Mouse (Mus musculus): ENCODE measurements at regions not wholly inside any gene's neighbourhood (a gene's known extent, or its start where the extent isn't known, plus 50 kb on each side); places are given as distances from the start of the nearest gene placed in this dataset.
"Not testable (repeated sequence)": the region's sequence is repeated elsewhere in the genome, so short reads cannot be mapped to it uniquely, and the experiment has no call there.

DNA sequence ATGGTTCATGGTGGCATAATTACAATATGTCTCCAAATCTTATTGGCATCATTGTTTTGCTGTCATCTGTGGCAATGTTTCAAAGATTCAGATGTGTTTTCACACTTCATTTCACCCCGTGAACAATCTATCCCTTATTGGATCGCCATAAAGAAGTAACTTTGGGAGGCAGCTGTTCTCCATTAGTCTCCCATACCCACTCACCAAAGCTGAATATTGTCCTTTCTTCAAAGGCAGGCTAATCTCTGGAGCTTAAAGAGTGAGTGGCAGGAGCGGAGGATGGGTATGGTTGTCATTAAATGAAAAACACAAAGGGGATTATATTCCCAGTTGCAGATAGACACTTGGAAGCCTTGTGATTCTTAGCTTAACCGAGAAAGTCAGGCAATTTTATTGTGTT, 2660.3 kb upstream of the Gm12353 start:
- 33% methylated on average over 4 of the region's 4 CpGs for WGBS
- Histone ChIP-seq H3K4me1 (peaks cover 8% of the 10 kb centered on the region), H3K27me3 (ENCODE audit: low read depth, poor library complexity, severe bottlenecking) (no peaks in the 10 kb centered on the region), H3K9me3 (replicated peaks) (no peaks in the 10 kb centered on the region), H3K4me3 (no peak overlapping the region), H3K27ac (replicated peaks) (no peak overlapping the region), H3K36me3 (no peaks in the 10 kb centered on the region)
- DNase-seq (ENCODE audit: low spot score) = no peak

DNA sequence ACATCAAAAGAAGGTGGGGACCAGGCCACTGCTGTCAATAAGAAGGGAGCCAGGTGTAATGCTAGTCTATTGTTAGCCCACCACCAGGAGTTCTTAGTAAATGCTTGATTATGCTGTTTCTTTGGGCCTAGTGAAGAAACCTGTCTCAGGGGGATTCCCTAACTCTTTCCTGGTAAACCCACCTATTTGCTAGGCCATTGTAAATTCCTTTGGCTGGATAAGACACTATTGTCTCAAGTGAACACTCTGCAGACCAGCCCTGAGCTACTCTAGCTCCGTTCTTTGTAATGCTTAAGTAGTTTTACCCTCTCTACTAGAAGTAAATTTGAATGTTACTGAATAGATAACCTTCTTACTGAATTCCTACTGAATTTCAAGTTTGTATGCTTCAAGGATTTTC, 2650.7 kb upstream of the Gm12353 start:
- not testable (repeated sequence) for H3K9me3 ChIP-seq (replicated peaks); H3K27me3 ChIP-seq (ENCODE audit: low read depth, poor library complexity, severe bottlenecking); H3K4me1 ChIP-seq; H3K4me3 ChIP-seq; H3K27ac ChIP-seq (replicated peaks); DNase-seq (ENCODE audit: low spot score); H3K36me3 ChIP-seq
- WGBS = 55% methylated on average over 1 of the region's 1 CpGs

DNA sequence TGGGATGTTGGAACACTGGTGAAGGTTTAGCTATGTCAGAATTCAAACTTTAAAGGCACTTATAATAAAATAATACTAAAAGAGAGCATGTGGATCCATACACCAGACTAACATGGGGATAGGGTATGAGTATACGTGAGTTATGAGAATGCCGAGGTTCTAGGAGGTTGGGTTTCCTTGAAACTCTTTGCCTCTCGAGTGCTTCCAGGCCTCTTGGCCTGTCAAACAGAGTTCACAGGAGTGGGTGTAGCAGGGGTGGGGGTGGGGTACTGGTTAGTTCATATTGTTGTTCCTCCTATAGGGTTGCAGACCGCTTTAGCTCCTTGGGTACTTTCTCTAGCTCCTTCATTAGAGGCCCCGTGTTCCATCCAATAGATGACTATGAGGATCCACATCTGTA, 2650.3 kb upstream of the Gm12353 start:
- H3K36me3 ChIP-seq; H3K4me1 ChIP-seq; H3K9me3 ChIP-seq (replicated peaks); H3K27ac ChIP-seq (replicated peaks); H3K4me3 ChIP-seq; DNase-seq (ENCODE audit: low spot score); H3K27me3 ChIP-seq (ENCODE audit: low read depth, poor library complexity, severe bottlenecking): not testable (repeated sequence)
- 86% methylated on average over 5 of the region's 5 CpGs for WGBS

DNA sequence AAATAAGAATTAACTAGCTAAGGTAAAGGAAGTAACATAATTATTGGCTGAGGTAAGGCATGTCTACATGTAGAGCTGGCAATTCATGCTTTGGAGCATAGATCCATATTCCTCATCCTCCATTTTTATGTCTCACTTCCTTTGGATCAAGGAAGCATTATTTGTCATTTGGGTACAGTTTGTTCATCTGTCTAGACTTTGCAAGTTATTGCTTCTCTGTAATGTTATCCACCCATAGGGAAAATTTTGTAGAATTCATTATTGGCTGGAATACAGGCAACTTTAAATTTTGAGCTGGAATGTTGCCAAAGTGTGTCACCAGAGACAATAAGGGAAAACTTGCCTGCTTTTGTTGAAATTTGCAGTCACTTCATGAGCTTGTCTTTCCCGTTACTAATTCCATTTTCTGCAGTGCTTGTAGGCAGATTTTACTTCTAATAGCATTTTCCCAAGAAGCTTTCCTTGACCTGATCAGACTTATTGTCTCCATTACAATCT, 2623.5 kb upstream of the Gm12353 start:
- WGBS = 92% methylated on average over 1 of the region's 1 CpGs
- no peaks in the 10 kb centered on the region for H3K4me1 ChIP-seq
- no peak overlapping the region for H3K4me3 ChIP-seq
- no peaks in the 10 kb centered on the region for H3K27me3 ChIP-seq (ENCODE audit: low read depth, poor library complexity, severe bottlenecking)
- no peak overlapping the region for H3K27ac ChIP-seq (replicated peaks)
- H3K9me3 ChIP-seq (replicated peaks) = no peaks in the 10 kb centered on the region
- DNase-seq (ENCODE audit: low spot score) = no peak
- H3K36me3 ChIP-seq = no peaks in the 10 kb centered on the region

DNA sequence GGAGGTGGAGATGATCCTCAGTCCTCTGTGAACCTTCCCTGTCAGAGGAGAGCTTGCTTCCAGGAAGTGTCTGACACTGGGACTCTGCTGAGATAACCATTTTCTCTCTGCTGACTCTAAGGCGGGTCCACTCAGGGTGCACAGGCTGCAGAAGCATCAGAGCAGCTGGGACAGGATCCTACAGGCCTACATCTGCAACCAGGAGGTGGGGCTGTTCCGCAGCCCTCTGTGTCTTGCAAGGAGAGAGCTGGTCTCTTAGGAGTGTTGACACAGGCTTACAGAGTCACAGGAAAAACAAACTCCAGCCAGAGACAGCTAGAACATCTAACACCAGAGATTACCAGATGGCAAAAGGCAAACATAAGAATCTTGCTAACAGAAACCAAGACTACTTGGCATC, 2578.6 kb upstream of the Gm12353 start:
- H3K9me3 ChIP-seq (replicated peaks) = no peaks in the 10 kb centered on the region
- H3K4me3 ChIP-seq = no peak overlapping the region
- peak; percentile 13 for DNase-seq (ENCODE audit: low spot score)
- H3K36me3 ChIP-seq = no peaks in the 10 kb centered on the region
- H3K27me3 ChIP-seq (ENCODE audit: low read depth, poor library complexity, severe bottlenecking) = no peaks in the 10 kb centered on the region
- 30% methylated on average over 2 of the region's 2 CpGs for WGBS
- no peaks in the 10 kb centered on the region for H3K4me1 ChIP-seq
- no peak overlapping the region for H3K27ac ChIP-seq (replicated peaks)
